Mouse (Mus musculus) ovary, postnatal 14 days (tissue): ENCODE data around the gene Pde6b.

Experiments
- DNase-seq: peaks from one replicate; pipeline ENCODE4 v3.0.0; 2022; ENCODE audit warnings: low spot score

Gene Pde6b

GRCm38 (mm10) chr5:108388201-108388600 lies at the start of gene Pde6b:
Pde6b (plus strand) TSS chr5:108388391.
- DNase-seq, result no peak

GRCm38 (mm10) chr5:108343680-108344170 lies 44.5 kb upstream of the Pde6b start:
- no peak for DNase-seq

- DNase-seq, result no peak
These were observed 42.7 kb upstream of the Pde6b start for GRCm38 (mm10) chr5:108345313-108346071.

GRCm38 (mm10) chr5:108347843-108348242 lies 40.3 kb upstream of the Pde6b start:
- DNase-seq, result no peak

GRCm38 (mm10) chr5:108349511-108350148 lies 38.6 kb upstream of the Pde6b start:
- no peak for DNase-seq

GRCm38 (mm10) chr5:108354056-108354455 lies 34.1 kb upstream of the Pde6b start:
- DNase-seq, result no peak

- no peak for DNase-seq
These were observed 30.3 kb upstream of the Pde6b start for GRCm38 (mm10) chr5:108357862-108358261.

- DNase-seq, result no peak
These were observed 28.7 kb upstream of the Pde6b start for GRCm38 (mm10) chr5:108359491-108359890.

- no peak for DNase-seq
These were observed 28.0 kb upstream of the Pde6b start for GRCm38 (mm10) chr5:108360211-108360610.

GRCm38 (mm10) chr5:108362330-108362729 lies 25.9 kb upstream of the Pde6b start:
- DNase-seq, result no peak

GRCm38 (mm10) chr5:108366328-108366983 lies 21.7 kb upstream of the Pde6b start:
- DNase-seq, result no peak

- peak; percentile 20 for DNase-seq
These were observed 21.0 kb upstream of the Pde6b start for GRCm38 (mm10) chr5:108366984-108367841.

- no peak for DNase-seq
These were observed 20.3 kb upstream of the Pde6b start, which contains the start of gene Gm42517 for GRCm38 (mm10) chr5:108367871-108368332. Gm42517 (minus strand) TSS chr5:108367922.

- no peak for DNase-seq
These were observed 19.7 kb upstream of the Pde6b start for GRCm38 (mm10) chr5:108368446-108368845.

GRCm38 (mm10) chr5:108368851-108369621 lies 19.2 kb upstream of the Pde6b start:
- peak; percentile 5 for DNase-seq

GRCm38 (mm10) chr5:108369964-108370363 lies 18.2 kb upstream of the Pde6b start:
- no peak for DNase-seq

- DNase-seq, result no peak
These were observed 14.1 kb upstream of the Pde6b start for GRCm38 (mm10) chr5:108374079-108374478.

- DNase-seq, result no peak
These were observed 12.1 kb upstream of the Pde6b start for GRCm38 (mm10) chr5:108376059-108376458.

GRCm38 (mm10) chr5:108378346-108378745 lies 9.8 kb upstream of the Pde6b start:
- no peak for DNase-seq

GRCm38 (mm10) chr5:108385632-108386031 lies 2.6 kb upstream of the Pde6b start:
- no peak for DNase-seq

GRCm38 (mm10) chr5:108386449-108386848 lies 1.7 kb upstream of the Pde6b start:
- DNase-seq, result no peak
